Mouse (Mus musculus): ENCODE data around the gene Rab26.

Gene Rab26

GRCm38 (mm10) chr17:24546234-24546633 is 12.2 kb upstream of the Rab26 start:
- no peak for DNase-seq (ENCODE audit: low spot score)

DNA sequence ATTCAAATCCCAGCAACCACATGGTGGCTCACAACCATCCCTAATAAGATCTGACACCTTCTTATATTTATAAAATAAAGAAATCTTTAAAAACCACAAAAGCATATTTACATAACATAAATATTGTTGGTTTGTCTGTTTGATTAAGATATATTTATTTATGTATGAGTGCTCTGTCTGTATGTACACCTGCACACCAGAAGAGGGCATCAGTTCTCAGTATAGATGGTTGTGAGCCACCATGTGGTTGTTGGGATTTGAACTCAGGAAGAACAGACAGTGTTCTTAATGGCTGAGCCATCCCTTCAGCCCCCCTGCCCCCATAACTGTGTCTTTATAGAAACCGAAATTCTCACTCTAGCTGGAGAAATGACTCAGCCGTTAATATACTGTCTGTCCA is 11.2 kb upstream of the Rab26 start:
- no peak for DNase-seq (ENCODE audit: low spot score)

GRCm38 (mm10) chr17:24544613-24545012 is 10.6 kb upstream of the Rab26 start:
- DNase-seq (ENCODE audit: low spot score): no peak

DNA sequence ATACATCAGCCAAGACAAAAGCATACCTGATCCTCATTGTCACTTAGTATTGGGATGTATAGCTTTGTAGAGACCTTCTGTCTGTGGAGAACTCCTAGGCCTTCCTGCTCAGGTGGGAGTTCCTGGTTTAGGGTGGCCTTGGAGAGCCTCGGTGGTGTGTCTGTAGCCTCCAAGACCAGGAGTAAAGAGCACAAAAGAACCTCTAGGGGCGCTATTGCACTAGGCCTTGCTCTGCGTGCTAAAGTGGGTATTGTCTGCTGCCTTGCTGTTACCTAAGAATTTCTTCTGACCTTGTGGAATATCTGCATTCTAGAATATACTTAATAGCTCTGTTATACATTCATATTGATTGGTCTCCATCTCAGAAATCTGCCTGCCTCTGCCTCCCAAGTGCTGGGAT is 6.4 kb upstream of the Rab26 start:
- no peak for DNase-seq (ENCODE audit: low spot score)

DNA sequence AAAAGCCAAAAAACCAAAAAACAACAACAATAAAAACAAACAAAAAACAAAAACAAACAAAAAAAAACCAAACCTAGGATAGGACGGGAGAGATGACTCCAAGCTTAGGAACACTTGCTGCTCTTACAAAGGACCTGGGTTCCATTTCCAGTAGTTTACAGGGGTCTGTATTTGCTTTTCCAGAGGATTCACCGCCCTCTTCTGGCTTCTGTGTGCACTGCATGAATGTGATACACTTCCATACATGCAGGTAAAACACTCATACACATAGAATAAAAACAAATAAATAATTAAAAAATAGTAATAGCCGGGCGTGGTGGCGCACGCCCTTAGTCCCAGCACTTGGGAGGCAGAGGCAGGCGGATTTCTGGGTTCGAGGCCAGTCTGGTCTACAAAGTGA is 4.9 kb upstream of the Rab26 start:
- DNase-seq (ENCODE audit: low spot score): no peak

GRCm38 (mm10) chr17:24537536-24537935 is 3.5 kb upstream of the Rab26 start:
- DNase-seq (ENCODE audit: low spot score): no peak

DNA sequence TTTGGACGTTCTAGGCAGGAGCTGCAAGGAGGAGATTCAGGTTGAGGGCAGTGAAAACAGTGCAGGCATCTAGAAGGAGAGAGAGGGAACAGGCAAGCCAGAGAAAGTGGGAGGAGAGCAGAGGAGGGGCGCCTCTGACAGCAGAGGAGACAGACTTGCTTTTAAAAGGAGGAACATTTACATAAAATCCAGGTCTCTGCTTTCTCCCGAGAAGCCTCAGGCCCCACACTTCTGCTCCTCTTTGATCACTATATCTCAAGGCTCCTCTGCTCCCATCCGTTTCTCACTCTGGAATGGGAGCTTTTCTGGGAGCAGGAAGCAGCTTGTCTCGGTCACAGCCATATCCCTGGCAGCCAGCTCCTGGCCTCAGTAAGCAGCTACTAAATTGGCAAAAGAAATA is 1.3 kb upstream of the Rab26 start:
- no peak for DNase-seq (ENCODE audit: low spot score)

DNA sequence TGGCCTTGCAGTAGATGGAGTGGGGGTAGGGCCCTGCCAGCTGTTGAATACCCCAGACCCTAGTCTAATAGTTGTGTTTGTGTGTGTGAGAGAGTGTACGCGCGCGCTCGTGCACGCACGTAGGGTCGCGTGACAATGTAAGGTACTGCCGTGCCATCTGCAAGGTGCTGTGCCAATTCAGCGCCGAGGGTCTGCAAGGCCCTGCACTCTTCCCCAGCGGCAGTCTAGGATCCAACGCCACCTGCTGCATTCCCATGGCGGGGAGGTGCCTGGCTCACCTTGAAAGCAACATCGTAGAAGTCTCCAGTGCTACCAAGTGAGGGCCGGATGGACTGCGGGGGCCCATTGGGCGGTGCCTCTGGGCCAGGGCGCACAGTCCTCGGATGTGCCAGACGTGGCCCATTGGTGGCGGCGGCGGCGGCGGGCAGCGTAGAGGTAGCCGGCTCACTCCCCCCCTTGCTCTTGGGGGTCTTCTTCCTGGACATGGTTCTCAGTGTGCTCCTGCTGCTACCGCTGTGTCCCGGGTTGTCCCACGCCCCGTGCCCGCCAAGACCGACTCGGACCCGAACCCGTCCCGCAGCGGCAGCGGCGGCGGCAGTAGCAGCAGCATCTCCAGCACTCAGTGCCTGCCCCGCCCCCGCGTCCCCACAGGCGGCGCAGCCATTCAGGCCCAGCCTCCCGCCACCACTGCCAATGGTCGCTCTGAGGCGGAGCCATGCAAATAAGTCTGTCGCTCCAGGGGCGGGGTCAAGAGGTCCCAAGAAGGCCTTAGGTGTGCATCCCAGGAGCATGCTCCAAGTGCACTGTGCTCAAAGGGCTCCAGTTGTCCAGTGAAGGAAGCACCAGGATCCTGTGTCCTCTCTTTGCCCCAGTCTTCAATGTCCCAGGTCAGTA is 664 bp downstream of the Rab26 start:
- DNase-seq (ENCODE audit: low spot score): peak; percentile 62

GRCm38 (mm10) chr17:24532045-24532444 is 2.0 kb downstream of the Rab26 start:
- no peak for DNase-seq (ENCODE audit: low spot score)

DNA sequence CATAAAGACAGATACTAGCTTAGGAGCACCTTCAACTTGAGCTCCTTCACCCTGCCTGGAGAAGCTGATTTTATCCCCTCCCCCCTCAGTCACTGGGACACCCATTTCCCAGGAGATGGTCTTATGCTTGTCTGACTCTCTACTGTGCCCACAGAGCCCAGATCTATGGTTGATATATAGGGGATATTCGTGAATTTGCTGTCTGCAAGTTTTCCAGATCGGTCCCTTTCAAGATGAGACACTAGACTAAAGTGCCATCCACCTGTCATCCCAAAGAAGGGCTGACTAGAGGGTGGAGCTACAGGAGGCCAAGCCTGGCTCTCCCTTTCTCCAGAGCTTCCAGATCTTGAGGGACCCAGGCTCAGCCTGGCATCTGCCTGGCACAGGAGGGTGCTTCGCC is 2.9 kb downstream of the Rab26 start:
- DNase-seq (ENCODE audit: low spot score): no peak

DNA sequence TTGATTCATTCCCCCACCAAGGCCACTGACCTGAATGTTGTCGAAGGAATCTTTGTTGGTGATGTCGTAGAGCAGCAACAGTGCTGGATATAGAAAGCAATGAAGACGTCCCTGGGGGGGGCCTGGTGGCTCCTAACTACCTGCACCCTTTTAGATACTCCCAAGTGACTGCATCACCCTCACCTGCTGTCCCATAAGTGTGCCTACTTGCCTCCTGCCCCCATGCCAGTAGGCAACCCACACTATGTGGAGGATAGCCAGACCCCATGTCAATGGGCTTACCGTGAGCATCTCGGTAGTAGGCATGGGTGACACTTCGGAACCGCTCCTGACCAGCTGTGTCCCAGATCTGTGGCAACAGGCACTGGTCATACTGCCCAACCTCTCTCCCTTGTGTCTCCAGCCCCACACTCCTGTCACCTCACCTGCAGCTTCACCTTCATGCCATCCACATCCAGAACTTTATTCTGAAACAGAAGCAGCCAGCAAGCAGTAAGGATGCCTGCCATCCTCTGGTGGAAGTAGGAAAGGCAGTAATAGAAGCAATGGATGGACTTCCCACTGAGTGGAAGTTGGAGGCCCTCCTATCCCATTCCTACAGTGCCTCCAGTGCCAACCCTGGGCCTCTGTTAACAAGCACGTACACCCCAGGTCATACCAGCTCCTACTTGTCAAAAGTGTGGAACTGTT is 3.5 kb downstream of the Rab26 start:
- no peak for DNase-seq (ENCODE audit: low spot score)

- no peak for DNase-seq (ENCODE audit: low spot score)
These were observed 4.1 kb downstream of the Rab26 start for GRCm38 (mm10) chr17:24529883-24530282.

- DNase-seq (ENCODE audit: low spot score): peak; percentile 63
These were observed 5.0 kb downstream of the Rab26 start for GRCm38 (mm10) chr17:24529007-24529451.

DNA sequence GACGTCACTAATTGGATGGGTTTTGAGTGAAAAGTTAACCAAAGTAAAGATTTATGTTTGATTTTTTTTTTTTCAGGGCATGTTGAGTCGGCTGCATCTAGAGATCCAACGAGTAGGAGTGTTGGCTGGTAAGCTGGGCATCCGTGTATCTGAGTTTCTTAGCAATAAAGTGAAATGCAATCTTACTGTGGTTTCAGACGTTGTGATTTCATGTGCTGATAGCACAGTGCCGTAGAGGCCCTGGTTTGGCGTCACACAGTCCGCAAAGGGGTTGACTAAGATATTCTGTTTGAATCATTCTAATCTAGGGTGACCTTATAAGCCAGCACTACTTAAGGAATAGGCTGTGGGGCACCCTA is 5.5 kb downstream of the Rab26 start:
- DNase-seq (ENCODE audit: low spot score): no peak

DNA sequence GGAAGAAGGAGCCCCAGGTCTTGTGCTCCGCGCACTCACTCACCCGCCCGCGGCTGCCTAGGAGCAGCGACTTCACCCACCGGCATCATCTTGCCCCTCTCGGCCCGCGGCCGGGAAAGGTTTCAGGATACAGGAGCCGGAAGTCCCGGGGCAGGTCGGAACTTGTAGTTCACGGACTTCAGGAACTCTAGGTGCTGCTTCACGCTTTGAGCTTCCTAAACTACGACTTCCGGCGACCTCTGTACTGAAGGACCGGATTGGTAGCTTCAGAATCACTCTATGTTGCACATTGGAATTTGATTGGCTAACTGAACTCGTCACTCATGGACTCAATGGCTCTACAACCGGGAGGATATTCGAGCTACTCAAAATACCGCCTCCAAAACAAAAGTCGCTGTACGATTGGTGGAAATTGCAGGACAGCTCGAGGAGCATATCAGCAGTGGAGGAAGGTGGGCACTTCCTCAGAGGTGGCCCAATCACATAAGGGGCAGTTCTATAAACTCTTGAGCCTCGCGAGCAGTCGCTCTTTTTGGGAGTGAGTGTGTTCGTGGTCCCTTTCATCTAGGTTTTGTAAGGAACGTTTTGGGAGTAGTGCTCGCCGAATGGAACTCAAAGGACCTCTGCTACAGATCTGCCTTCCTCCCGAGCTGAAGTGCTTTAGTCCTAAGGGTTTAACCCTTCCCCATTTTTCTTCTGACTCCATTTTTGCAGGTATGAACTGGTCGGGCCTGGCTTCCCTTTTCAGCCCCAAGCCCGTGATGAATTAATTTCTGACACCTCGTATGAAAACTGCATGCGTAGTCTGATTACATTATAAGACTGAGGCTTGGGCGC is 6.1 kb downstream of the Rab26 start, which contains the start of gene Traf7:
TSS of gene Traf7 (minus strand) at position 216 of the 837 bp plus-strand sequence.
- DNase-seq (ENCODE audit: low spot score): peak; percentile 81

GRCm38 (mm10) chr17:24527315-24527714 is 6.7 kb downstream of the Rab26 start:
- DNase-seq (ENCODE audit: low spot score): no peak

- no peak for DNase-seq (ENCODE audit: low spot score)
These were observed 9.3 kb downstream of the Rab26 start for GRCm38 (mm10) chr17:24524734-24525133.

GRCm38 (mm10) chr17:24520450-24520849 is 13.6 kb downstream of the Rab26 start:
- no peak for DNase-seq (ENCODE audit: low spot score)

- DNase-seq (ENCODE audit: low spot score): no peak
These were observed 19.4 kb downstream of the Rab26 start for GRCm38 (mm10) chr17:24514270-24515257.

DNA sequence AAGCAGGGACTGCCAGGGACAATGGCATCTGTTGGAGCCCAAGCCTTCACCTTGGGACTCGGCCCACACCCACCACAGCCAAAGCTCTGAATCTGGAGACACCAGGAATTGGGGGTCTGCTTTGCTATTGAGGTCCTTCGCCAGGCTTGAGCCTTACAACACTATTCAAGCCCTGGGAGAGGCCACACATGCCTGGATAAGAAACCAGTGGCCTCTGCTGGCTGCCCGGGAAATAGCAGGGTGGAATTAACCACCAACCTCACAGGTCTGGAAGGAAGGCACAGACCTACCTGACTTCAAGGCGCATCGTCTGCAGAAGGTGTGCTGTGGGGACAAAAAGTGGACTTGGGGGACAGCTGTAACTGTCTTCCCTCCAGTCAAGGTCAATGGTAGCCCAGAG is 20.4 kb downstream of the Rab26 start:
- no peak for DNase-seq (ENCODE audit: low spot score)

- no peak for DNase-seq (ENCODE audit: low spot score)
These were observed 26.1 kb downstream of the Rab26 start for GRCm38 (mm10) chr17:24507806-24508460.

Measured in ovary, postnatal 14 days (tissue).